Mouse (Mus musculus) CH12.LX (cell line): ENCODE measurements around the gene Lrrc41. TPM values are rescaled to one million over a fixed set of nuclear protein-coding genes. Genes with fewer than 3 reads are reported as not detected.

ENCODE experiments used
- DNase-seq: peaks from one replicate; pipeline ENCODE4 v3.0.0-alpha.2; 2013; ENCODE audit errors: extremely low read depth
- H3K27ac ChIP-seq: 2 replicates; pipeline ENCODE4 v1.5.1; 2012; ENCODE audit warnings: low read depth, mild to moderate bottlenecking, control low read depth, moderate library complexity; ENCODE audit not compliant: insufficient read depth
- H3K27me3 ChIP-seq: replicated peaks from 2 replicates; pipeline ENCODE3; 2012; ENCODE audit warnings: inconsistent platforms
- H3K36me3 ChIP-seq, 2 experiments: replicated peaks in 1 of 2; 2 replicates each; pipeline versions ENCODE3 to v1.6.1; 2012; ENCODE audit warnings: inconsistent platforms in 1 of 2, low read length in 1 of 2, mild to moderate bottlenecking in 1 of 2, mixed read lengths in 1 of 2, moderate library complexity in 1 of 2; ENCODE audit not compliant: control insufficient read depth in 1 of 2, insufficient read depth in 1 of 2
- H3K4me1 ChIP-seq, 2 experiments: 2 replicates each; pipeline ENCODE4 v1.6.1; 2012; ENCODE audit warnings: inconsistent platforms in 1 of 2, moderate library complexity in 1 of 2; ENCODE audit not compliant: insufficient read depth in 2 of 2, control insufficient read depth in 1 of 2
- H3K4me2 ChIP-seq: 2 replicates; pipeline ENCODE4 v1.6.1; 2012; ENCODE audit warnings: low read depth, mild to moderate bottlenecking, control low read depth; ENCODE audit not compliant: poor library complexity, insufficient read depth, severe bottlenecking
- H3K4me3 ChIP-seq, 3 experiments: fragments of 150-350 bp in 1 of 3; sonication (generic) in 1 of 3; replicated peaks in 1 of 3; 2 replicates each; pipeline versions ENCODE3 to v1.5.1; 2011 to 2012; ENCODE audit warnings: low read depth in 2 of 3, low read length in 2 of 3, mild to moderate bottlenecking in 2 of 3, moderate library complexity in 2 of 3, control low read depth in 1 of 3, improper control_type of control experiment in 1 of 3, inconsistent platforms in 1 of 3, mixed read lengths in 1 of 3; ENCODE audit not compliant: poor library complexity in 1 of 3
- H3K79me2 ChIP-seq: replicated peaks from 2 replicates; pipeline ENCODE4 v1.6.1; 2012; ENCODE audit warnings: mild to moderate bottlenecking, moderate library complexity; ENCODE audit not compliant: control insufficient read depth, poor library complexity, insufficient read depth, severe bottlenecking; ENCODE audit errors: extremely low read depth
- H3K9ac ChIP-seq: 2 replicates; pipeline ENCODE4 v1.6.1; 2012; ENCODE audit warnings: low read depth, mild to moderate bottlenecking, control low read depth, moderate library complexity; ENCODE audit not compliant: insufficient read depth
- H3K9me3 ChIP-seq: replicated peaks from 2 replicates; pipeline ENCODE3; 2012; ENCODE audit warnings: low read length, inconsistent platforms, mixed read lengths
- BHLHE40 ChIP-seq: IDR thresholded peaks from 2 replicates; pipeline ENCODE4 v1.6.1; 2011; ENCODE audit warnings: mild to moderate bottlenecking, low read depth, low read length, improper control_type of control experiment
- CHD1 ChIP-seq: IDR thresholded peaks from 2 replicates; pipeline ENCODE4 v1.6.1; 2012; ENCODE audit warnings: low read depth, low read length, improper control_type of control experiment, inconsistent platforms
- CTCF ChIP-seq, 2 experiments: IDR thresholded peaks in 1 of 2; conservative IDR thresholded peaks in 1 of 2; 2 replicates each; pipeline ENCODE4 v1.5.1; 2011 to 2012; ENCODE audit warnings: low read depth in 2 of 2, low read length in 2 of 2, improper control_type of control experiment in 1 of 2, inconsistent platforms in 1 of 2, mild to moderate bottlenecking in 1 of 2, moderate library complexity in 1 of 2
- E2F4 ChIP-seq: IDR thresholded peaks from 2 replicates; pipeline ENCODE4 v1.6.1; 2011; ENCODE audit warnings: low read depth, low read length, improper control_type of control experiment; ENCODE audit not compliant: insufficient replicate concordance
- ELF1 ChIP-seq: IDR thresholded peaks from 2 replicates; pipeline ENCODE4 v1.6.1; 2014; ENCODE audit warnings: low read depth, mild to moderate bottlenecking, inconsistent platforms, low read length, improper control_type of control experiment
- EP300 ChIP-seq: IDR thresholded peaks from 2 replicates; pipeline ENCODE4 v1.6.1; 2011; ENCODE audit warnings: low read length, improper control_type of control experiment
- ETS1 ChIP-seq: conservative IDR thresholded peaks from 2 replicates; pipeline ENCODE4 v1.6.1; 2012; ENCODE audit warnings: low read depth, mild to moderate bottlenecking, inconsistent platforms, low read length, improper control_type of control experiment, moderate library complexity
- GABPA ChIP-seq: IDR thresholded peaks from 2 replicates; pipeline ENCODE4 v1.6.1; 2012; ENCODE audit warnings: low read depth, low read length, improper control_type of control experiment, inconsistent platforms; ENCODE audit not compliant: insufficient replicate concordance
- HCFC1 ChIP-seq: IDR thresholded peaks from 2 replicates; pipeline ENCODE4 v1.6.1; 2012; ENCODE audit warnings: low read depth, mild to moderate bottlenecking, inconsistent platforms, low read length, improper control_type of control experiment
- IRF4 ChIP-seq: IDR thresholded peaks from 2 replicates; pipeline ENCODE4 v1.6.1; 2014; ENCODE audit warnings: low read depth, mild to moderate bottlenecking, inconsistent platforms, low read length, improper control_type of control experiment
- KAT2A ChIP-seq: IDR thresholded peaks from 2 replicates; pipeline ENCODE4 v1.6.1; 2012; ENCODE audit warnings: low read length, improper control_type of control experiment, inconsistent platforms; ENCODE audit not compliant: insufficient replicate concordance
- MAFK ChIP-seq: IDR thresholded peaks from 2 replicates; pipeline ENCODE4 v1.6.1; 2011; ENCODE audit warnings: low read length, improper control_type of control experiment; ENCODE audit not compliant: insufficient replicate concordance
- MAX ChIP-seq: IDR thresholded peaks from 2 replicates; pipeline ENCODE4 v1.6.1; 2011; ENCODE audit warnings: low read length, improper control_type of control experiment
- MAZ ChIP-seq: IDR thresholded peaks from 2 replicates; pipeline ENCODE4 v1.6.1; 2012; ENCODE audit warnings: low read depth, mild to moderate bottlenecking, inconsistent platforms, low read length, improper control_type of control experiment, moderate library complexity
- MEF2A ChIP-seq: IDR thresholded peaks from 2 replicates; pipeline ENCODE4 v1.6.1; 2014; ENCODE audit warnings: low read depth, mild to moderate bottlenecking, inconsistent platforms, low read length, improper control_type of control experiment, borderline replicate concordance
- MXI1 ChIP-seq: IDR thresholded peaks from 2 replicates; pipeline ENCODE4 v1.6.1; 2011; ENCODE audit warnings: mild to moderate bottlenecking, low read depth, low read length, improper control_type of control experiment
- MYC ChIP-seq: IDR thresholded peaks from 2 replicates; pipeline ENCODE4 v1.6.1; 2011; ENCODE audit warnings: low read depth, mild to moderate bottlenecking, improper control_type of control experiment, low read length
- NELFE ChIP-seq: IDR thresholded peaks from 2 replicates; pipeline ENCODE4 v1.6.1; 2011; ENCODE audit warnings: low read depth, low read length, improper control_type of control experiment
- NRF1 ChIP-seq: IDR thresholded peaks from 2 replicates; pipeline ENCODE4 v1.6.1; 2014; ENCODE audit warnings: low read depth, mild to moderate bottlenecking, inconsistent platforms, low read length, improper control_type of control experiment, moderate library complexity
- PAX5 ChIP-seq: IDR thresholded peaks from 2 replicates; pipeline ENCODE4 v1.6.1; 2012; ENCODE audit warnings: low read length, inconsistent platforms, mixed read lengths
- POLR2A ChIP-seq: IDR thresholded peaks from 2 replicates; pipeline ENCODE4 v1.6.1; 2011; ENCODE audit warnings: low read depth, mild to moderate bottlenecking, improper control_type of control experiment, low read length
- POLR2AphosphoS2 ChIP-seq: IDR thresholded peaks from 2 replicates; pipeline ENCODE4 v1.6.1; 2011; ENCODE audit warnings: low read depth, low read length, improper control_type of control experiment
- RAD21 ChIP-seq: IDR thresholded peaks from 2 replicates; pipeline ENCODE4 v1.6.1; 2011; ENCODE audit warnings: low read depth, mild to moderate bottlenecking, low read length, improper control_type of control experiment, moderate library complexity
- RCOR1 ChIP-seq: conservative IDR thresholded peaks from 2 replicates; pipeline ENCODE4 v1.6.1; 2012; ENCODE audit warnings: low read depth, mild to moderate bottlenecking, inconsistent platforms, low read length, improper control_type of control experiment
- SIN3A ChIP-seq: IDR thresholded peaks from 2 replicates; pipeline ENCODE4 v1.6.1; 2012; ENCODE audit warnings: low read length, improper control_type of control experiment, inconsistent platforms
- SMC3 ChIP-seq: IDR thresholded peaks from 2 replicates; pipeline ENCODE4 v1.6.1; 2011; ENCODE audit warnings: low read depth, low read length, improper control_type of control experiment
- TBP ChIP-seq: conservative IDR thresholded peaks from 2 replicates; pipeline ENCODE4 v1.6.1; 2011; ENCODE audit warnings: low read depth, low read length, improper control_type of control experiment
- TCF12 ChIP-seq: IDR thresholded peaks from 2 replicates; pipeline ENCODE4 v1.6.1; 2014; ENCODE audit warnings: low read depth, mild to moderate bottlenecking, inconsistent platforms, low read length, improper control_type of control experiment
- UBTF ChIP-seq: IDR thresholded peaks from 2 replicates; pipeline ENCODE4 v1.6.1; 2012; ENCODE audit warnings: low read depth, mild to moderate bottlenecking, inconsistent platforms, low read length, improper control_type of control experiment, moderate library complexity
- ZC3H11A ChIP-seq: IDR thresholded peaks from 2 replicates; pipeline ENCODE4 v1.6.1; 2012; ENCODE audit warnings: low read depth, mild to moderate bottlenecking, inconsistent platforms, low read length, improper control_type of control experiment
- ZMIZ1 ChIP-seq: IDR thresholded peaks from 2 replicates; pipeline ENCODE4 v1.6.1; 2012; ENCODE audit warnings: low read depth, mild to moderate bottlenecking, inconsistent platforms, low read length, improper control_type of control experiment
- ZNF384 ChIP-seq: IDR thresholded peaks from 2 replicates; pipeline ENCODE4 v1.6.1; 2012; ENCODE audit warnings: low read depth, low read length, improper control_type of control experiment, inconsistent platforms
- dilution Hi-C: fragments of 300-500 bp; cut with MboI; formaldehyde crosslinking; loops from 2 replicates; pipeline ENCODE4 v1.14.3; 2020; ENCODE audit warnings: low sequenced_read_pairs; ENCODE audit not compliant: extremely low pct_unique_long_range_greater_than_20kb, extremely low pct_ligation_motif_present
- in situ Hi-C: fragments of 300-500 bp; cut with MboI; formaldehyde crosslinking; loops from 3 replicates; pipeline ENCODE4 v1.14.3; 2019; ENCODE audit warnings: low sequenced_read_pairs, low pct_ligation_motif_present, low pct_unique_long_range_greater_than_20kb, mixed read lengths
- polyA plus RNA-seq: library from polyadenylated mRNA; unstranded; fragments of >175 nt; gene quantifications from 2 replicates; pipeline ENCODE4 v1.2.1, GENCODE M21; 2012; ENCODE audit warnings: low read depth; ENCODE audit not compliant: insufficient read length
- total RNA-seq, 2 experiments: library from RNA; depleted of rRNA; stranded (reverse); fragments of 300-350 nt in 1 of 2; fragments of >200 nt in 1 of 2; gene quantifications; 2 replicates each; pipeline ENCODE4 v1.2.3; 2012 to 2014

The Lrrc41 gene
- 49.0 and 51.8 TPM in 2 replicates for total RNA-seq (2012; rRNA removed)
- 50.0 and 60.8 TPM in 2 replicates for total RNA-seq (2014; rRNA removed)
- 43.0 and 48.8 TPM in 2 replicates for polyA plus RNA-seq

DNA sequence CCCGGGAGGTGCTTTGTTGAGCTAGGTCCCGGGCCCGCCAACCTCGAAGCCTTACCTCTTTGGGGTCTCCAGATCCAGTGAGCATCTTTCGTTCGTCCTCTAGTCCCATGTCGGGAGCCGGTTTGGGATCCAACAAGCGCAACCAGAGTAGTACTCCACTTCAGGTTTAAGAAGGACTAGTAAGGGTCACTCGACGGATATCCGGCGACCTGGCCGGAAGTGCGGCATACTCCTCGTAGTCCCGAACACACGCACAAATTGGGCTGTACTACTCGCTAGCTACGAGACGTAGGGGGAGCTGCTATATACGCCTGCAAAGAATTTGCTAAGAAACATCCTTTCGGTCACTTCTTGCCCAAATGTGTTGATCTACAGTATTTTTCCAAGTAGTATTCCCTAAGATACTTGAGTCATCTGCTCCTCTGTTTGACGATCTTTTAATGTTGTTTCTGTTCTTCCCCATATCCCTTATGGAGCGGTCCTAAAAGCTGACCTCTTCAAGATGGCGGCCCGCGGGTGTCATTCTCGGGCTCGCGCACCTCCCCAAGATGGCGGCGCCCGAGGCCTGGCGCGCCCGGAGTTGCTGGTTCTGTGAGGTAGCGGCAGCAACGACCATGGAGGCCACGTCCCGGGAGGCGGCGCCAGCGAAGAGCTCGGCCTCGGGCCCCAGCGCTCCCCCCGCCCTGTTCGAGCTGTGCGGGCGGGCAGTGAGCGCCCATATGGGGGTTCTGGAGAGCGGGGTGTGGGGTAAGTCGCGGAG is at the start of gene Lrrc41, which contains the start of gene Uqcrh:
Gene Lrrc41 (plus strand): TSS at position 409 of the 760 bp plus-strand sequence.
Gene Uqcrh (minus strand): TSS at position 211 of the 760 bp plus-strand sequence.
- peaks cover 2 to 15% of the 10 kb centered on the region in 2 experiments; a peak in 3 of 4 replicates for H3K4me1 ChIP-seq
- in situ Hi-C loops, result no loop called here

DNA sequence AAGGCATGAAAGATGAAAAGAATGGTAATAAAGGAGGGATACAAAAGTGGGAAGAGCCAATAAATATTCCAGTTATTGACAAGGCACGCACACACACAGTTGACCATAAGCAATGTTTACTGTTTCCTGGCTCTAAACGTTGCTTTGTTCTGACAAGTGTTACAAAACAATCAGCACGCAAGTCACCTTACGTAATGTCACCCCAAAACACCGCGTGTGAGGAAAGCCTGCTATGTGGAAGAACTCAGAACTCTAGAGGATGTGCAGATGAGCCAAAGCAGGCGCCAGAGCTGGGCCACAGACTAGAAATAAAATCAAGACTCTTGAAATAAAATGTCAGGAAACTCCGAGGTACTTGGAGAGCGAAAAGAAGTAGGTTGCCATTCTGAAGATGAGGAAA is 42.2 kb upstream of the Lrrc41 start:
- TF ChIP-seq MAFK (no peak), ZMIZ1 (no peak), HCFC1 (no peak), RAD21 (no peak), E2F4 (no peak), NRF1 (no peak), EP300 (no peak), ELF1 (no peak), MAZ (no peak), BHLHE40 (no peak), IRF4 (no peak), CHD1 (no peak)
- dilution Hi-C loops, result no loop called here
- no peak for DNase-seq
- Histone ChIP-seq H3K9me3 (no peaks in the 10 kb centered on the region), H3K27ac (no peak overlapping the region), H3K4me2 (no peak overlapping the region), H3K27me3 (no peaks in the 10 kb centered on the region), H3K79me2 (no peaks in the 10 kb centered on the region), H3K4me1 (no peaks in the 10 kb centered on the region), H3K36me3 (peaks cover 35 to 64% of the 10 kb centered on the region in 2 experiments), H3K4me3 (no peak overlapping the region), H3K9ac (no peak overlapping the region)
- in situ Hi-C loops, result no loop called here

More for the DNA sequence above, at the start of gene Lrrc41, which contains the start of gene Uqcrh:
- H3K9ac ChIP-seq, result peak within 1 kb of the TSS; percentile 83
- H3K4me2 ChIP-seq, result peak within 1 kb of the TSS; percentile 63
- TF ChIP-seq NELFE (peak; percentile 87), RAD21 (no peak), E2F4 (no peak), MAX (peak; percentile 33), RCOR1 (peak; percentile 97), SIN3A (peak; percentile 68), NRF1 (peak; percentile 84), CTCF (conservative IDR thresholded peaks at IDR 0.05 in 1 of 2, IDR thresholded peaks at IDR 0.05 in 1 of 2; ENCODE audit: low read depth in 2 of 2, low read length in 2 of 2) (0 out of 4 replicates have a peak, but pooled peaks of 1 of the 2 experiments have one; percentile 13), BHLHE40 (peak; percentile 28; the same call in 1 of the 2 replicates), IRF4 (0 out of 2 replicates have a peak, but pooled peaks have one; percentile 24), KAT2A (peak; percentile 79), PAX5 (no peak), HCFC1 (peak; percentile 92), MXI1 (no peak; the same call in 1 of the 2 replicates), ZNF384 (no peak), POLR2A (peak; percentile 80), EP300 (no peak), ZMIZ1 (peak; percentile 82; the same call in 1 of the 2 replicates), MAFK (no peak), GABPA (peak; percentile 26; the same call in 1 of the 2 replicates), CHD1 (peak; percentile 100), MAZ (0 out of 2 replicates have a peak, but pooled peaks have one; percentile 34), MEF2A (peak; percentile 45), POLR2AphosphoS2 (peak; percentile 77), TCF12 (peak; percentile 87), TBP (peak; percentile 72), ZC3H11A (no peak), MYC (peak; percentile 58), ELF1 (peak; percentile 71), SMC3 (no peak), UBTF (no peak), ETS1 (peak; percentile 25; the same call in 1 of the 2 replicates)
- peak; percentile 94 for DNase-seq
- dilution Hi-C loops, result no loop called here
- peaks cover 66% of the 10 kb centered on the region for H3K79me2 ChIP-seq
- peaks cover 1 to 32% of the 10 kb centered on the region in 2 experiments for H3K36me3 ChIP-seq
- H3K4me3 ChIP-seq, result peak within 1 kb of the TSS; percentile 81 to 94 (median 91)
- H3K27me3 ChIP-seq, result no peaks in the 10 kb centered on the region
- no peaks in the 10 kb centered on the region for H3K9me3 ChIP-seq
- peak within 1 kb of the TSS; percentile 81 for H3K27ac ChIP-seq
